Mouse (Mus musculus): ENCODE measurements around the gene Zfp942. TPM values are rescaled to one million over a fixed set of nuclear protein-coding genes. Genes with fewer than 3 reads are reported as not detected.
"Not testable (repeated sequence)": the region's sequence is repeated elsewhere in the genome, so short reads cannot be mapped to it uniquely, and the experiment has no call there.

Zfp942 gene
- polyA plus RNA-seq (2021), result 15.3 TPM

DNA sequence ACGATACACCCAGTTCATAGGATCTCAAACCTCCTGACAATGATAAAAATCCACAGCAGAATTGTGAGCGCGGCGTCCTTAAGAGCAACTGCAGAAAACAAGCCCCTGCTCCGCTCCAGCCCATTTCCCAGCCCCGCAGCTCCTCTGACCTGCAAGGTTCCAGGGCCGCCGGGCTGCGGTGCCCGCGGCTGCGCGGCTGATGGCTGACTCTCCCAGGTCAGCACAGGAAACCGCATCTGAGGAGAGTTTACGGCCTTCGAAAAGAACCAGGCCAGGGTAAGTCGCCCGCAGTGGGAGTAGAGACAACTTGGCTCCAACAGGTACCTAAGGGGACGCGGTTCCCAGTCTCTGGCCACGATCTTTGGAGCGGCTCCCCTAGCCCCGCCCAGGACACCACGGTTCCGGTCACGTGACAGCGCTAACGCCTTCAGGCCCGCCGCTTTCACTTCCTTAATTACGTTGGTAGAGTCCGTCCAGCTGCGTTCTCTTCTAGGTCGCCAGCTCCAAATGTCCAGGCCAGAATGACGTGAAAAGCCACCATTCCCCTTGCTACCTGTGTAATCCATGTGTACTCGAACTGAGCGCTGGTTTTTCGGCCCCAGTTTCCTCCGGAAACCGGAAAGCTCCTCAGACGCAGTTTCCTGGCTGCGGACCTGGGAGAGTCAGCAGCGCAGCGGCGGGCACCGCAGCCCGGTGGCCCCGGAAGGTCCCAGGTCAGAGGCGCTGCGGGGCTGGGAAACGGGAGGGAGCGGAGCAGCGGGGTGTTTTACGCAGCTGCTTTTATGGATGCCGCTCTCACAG is at the start of gene Zfp942, which contains the start of gene Zfp943:
TSS of gene Zfp942 (minus strand) at position 358 of the 801 bp plus-strand sequence.
TSS of gene Zfp943 (plus strand) at position 446 of the 801 bp plus-strand sequence.
- POLR2A ChIA-PET, CTCF ChIA-PET, H3K27me3 ChIP-seq: not testable (repeated sequence)
- peak; percentile 99 for ATAC-seq
- in situ Hi-C loops (cut with MboI; ENCODE audit: low pct_unique_long_range_greater_than_20kb), result loop anchor here (25.0 kb wide), 2 partner anchors 900 to 1600 kb away; partner anchors contain the start of genes Zfp213 and Zfp945
- DNase-seq (ENCODE audit: low read depth, low spot score), result peak; percentile 28

DNA sequence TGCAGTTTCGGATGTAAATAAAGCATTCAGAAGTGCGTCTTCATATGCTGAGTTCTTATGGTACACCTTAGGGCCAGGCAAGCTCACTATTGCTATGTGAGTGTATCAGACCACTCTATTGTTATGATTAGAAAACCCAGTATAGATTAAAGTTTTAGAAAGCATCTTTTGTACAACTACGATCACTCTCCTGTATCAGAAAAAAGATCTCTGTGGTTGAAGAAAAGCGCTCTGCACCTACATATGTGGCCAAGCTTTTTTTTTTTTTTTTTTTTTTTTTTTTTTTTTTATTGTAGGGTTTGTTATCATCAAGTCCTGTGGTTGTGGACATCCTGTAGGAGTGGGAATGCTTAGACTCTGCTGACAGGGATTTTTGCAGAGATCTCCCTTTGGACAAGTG is 1.0 kb upstream of the Zfp942 start:
- no peak for TF ChIP-seq CTCF (IDR thresholded peaks at IDR 0.05)
- DNase-seq (ENCODE audit: low read depth, low spot score) (no peak), ATAC-seq (no peak)
- in situ Hi-C loops (cut with MboI; ENCODE audit: low pct_unique_long_range_greater_than_20kb), result loop anchor here (25.0 kb wide), 2 partner anchors 899 to 1599 kb away; partner anchors contain the start of genes Zfp213 and Zfp945
- CTCF ChIA-PET, result no interaction called here
- H3K27me3 ChIP-seq, result no peaks in the 10 kb centered on the region
- POLR2A ChIA-PET, result interaction anchor here (0.7 kb wide), 2 partner anchors 22 to 715 kb away, joined by 3 to 5 read pairs; no protein-coding TSS in a partner anchor

DNA sequence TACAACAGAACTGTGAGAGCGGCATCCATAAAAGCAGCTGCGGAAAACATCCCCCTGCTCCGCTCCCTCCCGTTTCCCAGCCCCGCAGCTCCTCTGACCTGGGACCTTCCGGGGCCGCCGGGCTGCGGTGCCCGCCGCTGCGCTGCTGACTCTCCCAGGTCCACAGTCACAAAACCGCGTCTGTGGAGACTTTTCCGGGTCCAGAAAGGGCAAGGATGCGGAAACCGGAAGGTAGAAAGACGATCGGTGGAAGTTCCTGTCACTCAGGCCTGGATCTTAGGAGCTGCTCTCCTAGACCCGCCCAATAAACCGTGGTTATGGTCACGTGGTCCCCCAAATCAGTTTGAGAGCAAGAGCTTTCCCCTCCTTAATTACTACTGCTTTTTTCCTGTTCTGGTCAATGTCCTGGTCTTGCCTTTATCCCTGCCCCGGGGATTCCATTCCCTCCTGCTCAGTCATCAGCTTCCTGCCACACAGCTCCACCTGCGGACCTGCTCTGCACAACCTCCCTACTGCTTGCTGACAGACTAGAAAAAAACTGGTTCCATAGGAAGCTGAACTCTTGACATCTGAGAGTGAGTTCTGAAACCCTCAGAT is 52.7 kb downstream of the Zfp942 start, which contains the start of gene Zfp995:
TSS of gene Zfp995 (minus strand) at position 471 of the 597 bp plus-strand sequence.
- peak; percentile 99 for ATAC-seq
- CTCF ChIA-PET, result interaction anchor here (0.6 kb wide), 1 partner anchor 8 kb away, joined by 3 read pairs; no protein-coding TSS in a partner anchor
- H3K27me3 ChIP-seq; in situ Hi-C loops (cut with MboI; ENCODE audit: low pct_unique_long_range_greater_than_20kb); POLR2A ChIA-PET; DNase-seq (ENCODE audit: low read depth, low spot score): not testable (repeated sequence)

DNA sequence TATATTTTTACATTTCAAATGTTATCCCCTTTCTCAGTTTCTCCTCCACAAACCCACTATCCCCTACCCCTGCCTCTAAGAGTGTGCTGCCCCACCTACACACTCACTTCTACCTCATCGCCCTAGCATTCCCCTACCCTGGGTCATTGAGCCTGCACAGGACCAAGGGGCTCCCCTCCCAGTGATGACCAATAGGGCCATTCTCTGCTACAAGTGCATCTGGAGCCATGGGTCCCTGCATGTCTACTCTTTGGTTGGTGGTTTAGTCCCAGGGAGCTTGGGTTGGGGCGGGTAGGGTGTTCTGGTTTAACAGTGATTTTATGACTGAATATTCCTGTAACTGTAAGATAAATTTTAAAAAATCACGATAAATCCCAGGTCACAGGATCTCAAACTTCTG is 53.2 kb downstream of the Zfp942 start:
- H3K27me3 ChIP-seq, result no peaks in the 10 kb centered on the region
- in situ Hi-C loops (cut with MboI; ENCODE audit: low pct_unique_long_range_greater_than_20kb), result no loop called here
- POLR2A ChIA-PET, result no interaction called here
- CTCF ChIA-PET, result no interaction called here
- peak; percentile 33 for ATAC-seq
- DNase-seq (ENCODE audit: low read depth, low spot score), result no peak
- TF ChIP-seq CTCF (IDR thresholded peaks at IDR 0.05), result no peak

Other genes with a start within 250 kb of the Zfp942 start
- 6.2 TPM for gene Zfp229, start 231.7 kb downstream of the Zfp942 start, polyA plus RNA-seq (2021)
- 4.9 TPM for gene Zfp820, start 116.7 kb downstream of the Zfp942 start, polyA plus RNA-seq (2021)
- gene Zfp995, start 52.5 kb downstream of the Zfp942 start, polyA plus RNA-seq (2021), result 5.9 TPM
- gene Zfp943, start 88 bp upstream of the Zfp942 start, polyA plus RNA-seq (2021), result 13.4 TPM
- 0.55 TPM for gene Zfp947, start 203.7 kb upstream of the Zfp942 start, polyA plus RNA-seq (2021)

Measured in Patski (cell line).